Mouse (Mus musculus) layer of hippocampus, adult 11-12 months (tissue): ENCODE data around the gene Gm37240.

Experiments used
- DNase-seq: peaks from one replicate; pipeline ENCODE4 v3.0.0; 2022; ENCODE audit warnings: low spot score

Gm37240 gene

DNA sequence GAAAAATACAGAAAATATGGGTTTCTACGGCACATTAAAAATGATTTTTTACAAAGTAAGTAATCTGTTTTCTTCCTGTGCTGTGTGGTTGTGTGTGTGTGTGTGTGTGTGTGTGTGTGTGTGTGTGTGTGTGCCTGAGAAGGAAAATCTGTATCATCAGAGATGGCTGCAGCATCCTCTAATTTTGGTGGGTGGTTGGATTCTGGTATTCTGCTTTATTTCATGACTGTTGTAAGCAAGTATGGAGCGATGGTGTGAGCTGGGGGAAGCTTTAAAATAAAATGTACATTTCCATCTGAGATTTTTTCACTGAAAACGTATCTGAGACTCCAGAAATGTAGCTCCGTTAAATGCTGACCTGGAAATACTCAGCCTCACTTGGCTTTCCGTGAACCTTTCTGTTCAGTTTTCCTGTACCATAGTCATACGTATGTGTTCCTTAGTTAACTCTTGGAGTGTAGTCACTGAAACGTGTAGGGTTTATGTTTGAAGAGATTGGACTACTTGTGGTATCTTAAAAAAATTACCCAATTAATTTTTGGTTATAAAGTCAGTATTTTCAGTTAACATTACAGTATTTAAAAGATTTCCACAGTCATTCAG lies 934.6 kb downstream of the Gm37240 start:
- no peak for DNase-seq

DNA sequence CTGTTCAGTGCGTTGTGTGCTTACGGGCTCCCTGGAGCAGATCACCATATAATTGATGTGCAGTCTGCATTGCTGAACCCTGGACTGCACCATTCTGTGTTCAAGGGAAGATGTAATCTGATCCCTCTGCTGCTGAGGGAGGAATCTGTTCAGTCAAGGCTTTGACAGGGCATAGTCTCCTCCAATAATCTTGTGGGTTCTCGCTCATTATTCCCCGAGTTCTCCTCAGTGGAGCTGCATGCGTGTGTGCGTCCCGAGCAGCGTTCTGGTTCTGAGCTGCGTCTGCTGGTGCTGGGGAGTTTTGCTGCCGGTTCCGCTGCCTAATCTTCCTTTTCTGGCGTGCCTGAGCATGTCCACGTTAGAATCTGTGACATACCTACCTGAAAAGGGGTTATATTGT lies 935.2 kb downstream of the Gm37240 start:
- peak; percentile 74 for DNase-seq

- no peak for DNase-seq
Observed at GRCm38 (mm10) chr3:84951698-84952097, 935.6 kb downstream of the Gm37240 start.

DNA sequence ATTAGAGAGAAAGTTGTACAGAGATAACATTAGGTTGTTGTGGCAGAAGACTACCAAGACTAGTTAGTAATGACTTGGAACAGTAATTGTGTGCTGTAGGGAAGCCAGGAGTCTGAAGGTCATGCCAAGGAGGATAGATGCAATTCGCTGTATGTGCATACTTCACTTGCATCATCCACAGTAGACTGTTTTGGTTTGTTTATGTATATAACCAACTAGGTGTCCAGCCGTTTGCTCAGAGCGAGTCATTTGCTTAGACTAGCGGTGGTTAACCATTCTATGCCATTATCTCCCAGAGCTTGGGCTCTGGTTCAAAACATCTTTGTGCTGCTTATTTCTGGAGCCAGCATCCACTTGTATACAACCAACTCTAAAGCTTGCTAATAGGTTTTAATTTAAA lies 937.9 kb downstream of the Gm37240 start:
- DNase-seq, result no peak

- no peak for DNase-seq
Observed at GRCm38 (mm10) chr3:84946381-84946780, 940.9 kb downstream of the Gm37240 start.

DNA sequence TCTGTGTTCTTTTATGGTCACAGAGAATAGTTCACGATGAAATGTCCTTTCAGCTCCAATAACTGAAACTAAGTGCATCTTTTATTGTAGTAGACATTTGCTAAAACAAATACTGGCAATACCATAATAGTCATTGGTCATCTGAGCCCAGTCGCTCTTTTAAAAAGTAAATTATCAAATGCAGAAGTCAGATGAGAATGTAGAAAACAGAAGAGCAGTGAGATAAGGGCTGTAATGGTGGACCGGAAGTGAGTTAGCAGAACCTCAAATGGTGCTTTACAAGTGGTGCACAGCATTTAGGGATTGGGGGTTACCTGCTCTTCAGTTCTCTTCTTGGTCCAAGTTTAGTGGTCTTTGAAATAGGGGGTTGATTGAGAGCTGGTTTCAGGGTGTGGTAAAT lies 942.4 kb downstream of the Gm37240 start:
- no peak for DNase-seq

DNA sequence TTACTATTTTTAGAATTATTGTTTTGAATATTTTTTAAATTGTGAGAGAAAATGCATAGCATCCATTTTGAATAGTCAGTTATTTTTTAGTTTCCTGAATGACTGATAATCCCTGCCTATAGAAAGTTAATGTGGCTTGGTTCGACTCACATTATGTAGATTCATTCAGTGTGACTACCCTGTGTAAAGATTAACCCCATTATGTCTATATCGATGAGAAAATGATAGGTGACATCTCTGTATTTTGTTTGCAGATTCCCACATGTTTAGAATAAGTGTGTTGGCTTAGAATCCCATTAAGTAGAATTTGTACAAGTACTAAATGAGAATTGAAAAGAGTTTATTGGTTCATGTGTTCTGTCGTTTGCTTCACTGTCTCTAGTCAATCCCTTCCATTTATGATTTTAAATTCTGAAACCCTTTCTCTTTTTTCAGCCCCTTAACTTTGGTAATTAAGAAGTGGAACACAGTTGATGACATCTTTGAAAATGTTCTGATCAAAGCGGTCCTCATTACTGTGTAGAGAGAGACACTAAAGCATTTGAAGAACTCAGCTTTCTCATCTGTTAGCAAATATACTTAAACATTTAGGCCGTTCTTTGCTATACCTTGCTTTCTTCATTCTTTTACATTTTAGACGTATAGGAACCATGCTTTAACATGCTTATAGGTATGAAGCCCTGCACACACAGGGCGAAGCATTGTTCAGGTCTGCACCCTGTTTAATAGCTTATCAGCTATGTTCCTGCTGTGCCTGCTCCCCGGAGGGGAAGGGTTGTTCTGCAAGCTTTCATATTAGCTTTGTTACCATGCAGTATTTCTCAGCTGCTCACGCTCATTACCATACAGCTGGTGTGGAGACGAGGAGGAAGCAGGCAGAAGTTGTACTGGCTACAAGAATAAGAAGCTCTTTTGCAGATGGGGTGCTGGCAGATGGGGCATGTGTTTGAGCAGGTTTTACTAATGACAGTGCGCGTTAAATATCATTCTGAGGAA lies 949.7 kb downstream of the Gm37240 start:
- DNase-seq, result peak; percentile 57

DNA sequence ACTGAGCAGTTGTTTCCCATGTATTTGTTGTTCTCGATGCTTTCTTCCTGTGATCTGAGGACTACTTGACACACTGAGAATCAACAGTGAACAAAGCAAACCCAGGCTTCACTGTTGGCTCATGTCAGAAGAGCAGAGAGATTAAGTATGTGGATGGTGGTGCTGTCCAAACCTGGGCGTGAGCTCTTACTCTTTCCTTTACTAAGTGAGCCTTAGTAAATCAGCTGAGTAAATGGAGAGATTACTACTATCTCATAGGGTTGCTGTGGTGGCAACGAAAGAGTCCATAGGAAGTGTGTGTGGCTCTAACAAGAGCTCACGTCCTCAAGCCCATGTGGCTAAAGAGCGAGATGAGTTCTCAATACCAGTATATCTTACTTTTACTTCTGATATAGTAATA lies 950.4 kb downstream of the Gm37240 start:
- no peak for DNase-seq

DNA sequence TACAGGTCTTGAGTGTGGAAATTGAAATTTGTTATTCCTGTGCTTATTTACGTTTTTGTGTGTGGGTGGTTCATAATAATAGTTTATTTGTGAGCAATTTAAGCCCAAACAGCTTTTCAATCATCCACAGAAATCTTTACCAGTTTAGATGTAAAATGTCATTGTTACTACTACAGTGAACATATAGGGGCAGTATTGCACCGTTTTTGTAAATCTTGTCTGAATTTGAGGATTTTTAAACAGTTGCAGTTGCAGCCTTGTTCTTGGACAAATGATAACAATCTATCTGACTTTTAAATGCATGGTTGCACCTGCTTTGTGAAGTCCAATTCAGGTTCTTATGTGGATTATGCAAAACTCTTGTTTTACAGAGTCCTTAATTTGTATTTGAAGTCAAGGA lies 951.1 kb downstream of the Gm37240 start:
- no peak for DNase-seq

GRCm38 (mm10) chr3:84935729-84936128 lies 951.6 kb downstream of the Gm37240 start:
- DNase-seq, result no peak

DNA sequence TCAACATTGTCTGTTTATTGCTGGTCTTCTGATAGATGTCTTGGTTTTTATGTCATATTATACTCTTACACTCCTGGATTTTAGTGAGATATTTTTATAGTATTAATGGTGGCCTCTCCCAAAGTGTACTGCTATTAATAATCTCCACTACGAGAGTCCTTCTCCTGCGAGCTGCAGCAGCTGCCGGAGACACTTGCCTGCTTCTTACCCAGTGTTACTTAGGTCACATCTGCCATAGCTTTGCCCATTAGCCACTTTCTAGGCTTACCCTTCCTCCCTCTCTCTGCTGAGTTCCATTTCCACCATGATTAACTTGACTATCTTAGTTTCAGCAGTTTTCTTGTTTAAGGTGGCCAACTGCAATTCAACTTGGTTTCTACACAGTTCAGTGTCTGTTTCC lies 956.6 kb downstream of the Gm37240 start:
- DNase-seq, result no peak

DNA sequence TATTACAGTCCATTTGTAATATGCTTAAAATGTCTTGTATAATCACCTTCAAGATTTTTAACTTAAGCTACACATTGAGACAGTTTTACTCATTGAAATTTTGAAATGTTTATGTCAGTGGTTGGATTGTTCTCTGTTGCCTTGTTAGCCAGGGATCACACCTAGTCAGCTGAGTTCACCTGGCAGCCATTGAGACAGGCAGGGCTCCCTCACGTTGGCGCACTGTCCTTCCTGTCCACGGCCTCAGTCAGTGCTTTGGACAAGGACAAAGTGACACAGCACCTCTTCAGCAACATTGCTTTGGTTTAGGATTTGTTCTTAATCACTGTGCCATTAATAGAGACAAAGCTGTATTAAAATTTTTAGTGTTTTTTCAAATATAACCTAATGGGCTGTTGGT lies 958.1 kb downstream of the Gm37240 start:
- DNase-seq, result no peak

DNA sequence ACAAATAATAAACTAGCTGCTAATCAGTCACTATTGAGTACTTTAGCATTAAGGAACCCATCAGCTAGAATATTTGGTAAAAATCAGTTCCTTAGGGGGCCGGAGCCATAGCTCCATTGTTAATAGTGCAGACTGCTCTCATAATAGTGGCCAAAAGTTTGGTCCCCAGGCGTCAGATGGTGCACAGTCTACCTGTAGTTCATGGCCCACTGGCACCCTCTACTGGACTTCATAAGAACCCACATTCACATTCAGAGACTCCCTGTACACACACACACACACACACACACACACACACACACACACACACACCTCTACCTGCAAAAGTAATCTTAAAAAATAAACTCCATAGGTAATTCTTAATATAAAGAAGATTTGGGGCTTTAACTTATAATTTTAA lies 959.4 kb downstream of the Gm37240 start:
- no peak for DNase-seq

DNA sequence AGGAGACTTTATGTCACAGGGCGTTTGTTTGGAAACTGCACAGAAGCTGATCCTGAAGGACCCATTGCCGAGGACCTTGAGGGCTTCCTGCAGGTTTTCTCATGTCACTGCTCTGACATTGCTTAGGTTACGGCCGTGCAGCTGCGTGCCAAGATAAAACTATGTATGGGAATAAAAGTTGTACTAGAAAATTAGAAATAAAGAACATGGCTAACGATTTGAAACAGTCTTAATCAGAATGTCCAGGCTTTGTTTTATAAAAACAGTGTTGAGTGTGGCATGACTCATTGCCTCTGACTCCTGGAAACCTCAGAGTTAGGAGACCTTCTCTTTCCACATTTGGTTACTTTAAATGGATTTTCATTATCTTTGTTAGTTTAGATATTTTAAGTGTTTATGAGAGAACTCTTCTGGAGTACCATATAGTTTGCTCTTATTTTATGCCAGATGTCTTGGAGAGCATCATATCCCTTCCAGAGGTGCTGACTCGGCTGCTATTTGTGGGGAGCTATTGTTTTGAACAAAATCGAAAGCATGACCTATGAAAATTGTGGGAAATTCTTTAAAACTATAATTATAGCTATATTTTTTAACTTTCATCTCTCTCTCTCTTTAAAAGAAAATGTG lies 960.0 kb downstream of the Gm37240 start:
- DNase-seq, result no peak

DNA sequence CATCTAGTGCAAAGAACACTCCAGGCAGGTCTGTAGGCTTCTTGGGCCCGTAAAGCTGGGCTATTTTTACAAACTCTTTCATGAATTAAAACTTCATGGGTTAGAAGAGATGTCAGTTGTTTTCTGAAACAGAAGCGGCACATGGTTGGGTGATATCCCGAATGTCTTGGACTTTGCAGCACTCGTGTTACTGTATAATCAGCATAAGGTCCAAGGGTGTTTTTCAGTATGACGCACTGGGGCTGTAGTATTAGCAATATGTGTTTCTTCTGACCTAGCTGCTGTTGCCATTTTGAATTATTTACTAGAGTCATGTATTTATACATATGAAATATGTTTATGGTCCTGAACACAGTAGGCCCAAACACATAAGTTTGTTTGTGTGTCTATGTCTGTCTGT lies 961.2 kb downstream of the Gm37240 start:
- DNase-seq, result no peak

DNA sequence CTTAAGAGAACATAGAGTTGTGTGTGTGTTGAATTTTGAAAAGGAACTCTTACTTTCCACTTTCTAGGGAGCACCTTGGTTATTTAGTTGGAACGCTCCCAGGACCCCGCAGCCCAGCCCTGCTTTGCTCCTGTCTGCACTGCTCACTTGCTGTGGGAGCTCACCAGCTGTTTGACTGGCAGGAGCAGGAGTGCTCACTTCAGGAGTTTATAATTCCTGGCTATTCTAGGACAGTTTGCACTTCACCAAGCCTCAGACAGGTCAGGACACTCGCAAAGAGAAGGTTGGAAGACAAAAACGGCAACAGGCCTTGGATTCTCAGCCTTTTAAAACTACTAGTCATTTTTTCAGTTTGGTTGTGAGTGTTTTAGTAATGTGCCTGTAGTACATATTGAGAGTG lies 962.1 kb downstream of the Gm37240 start:
- DNase-seq, result no peak

GRCm38 (mm10) chr3:84923670-84924069 lies 963.6 kb downstream of the Gm37240 start:
- no peak for DNase-seq

- DNase-seq, result no peak
Observed at GRCm38 (mm10) chr3:84923256-84923655, 964.1 kb downstream of the Gm37240 start.

DNA sequence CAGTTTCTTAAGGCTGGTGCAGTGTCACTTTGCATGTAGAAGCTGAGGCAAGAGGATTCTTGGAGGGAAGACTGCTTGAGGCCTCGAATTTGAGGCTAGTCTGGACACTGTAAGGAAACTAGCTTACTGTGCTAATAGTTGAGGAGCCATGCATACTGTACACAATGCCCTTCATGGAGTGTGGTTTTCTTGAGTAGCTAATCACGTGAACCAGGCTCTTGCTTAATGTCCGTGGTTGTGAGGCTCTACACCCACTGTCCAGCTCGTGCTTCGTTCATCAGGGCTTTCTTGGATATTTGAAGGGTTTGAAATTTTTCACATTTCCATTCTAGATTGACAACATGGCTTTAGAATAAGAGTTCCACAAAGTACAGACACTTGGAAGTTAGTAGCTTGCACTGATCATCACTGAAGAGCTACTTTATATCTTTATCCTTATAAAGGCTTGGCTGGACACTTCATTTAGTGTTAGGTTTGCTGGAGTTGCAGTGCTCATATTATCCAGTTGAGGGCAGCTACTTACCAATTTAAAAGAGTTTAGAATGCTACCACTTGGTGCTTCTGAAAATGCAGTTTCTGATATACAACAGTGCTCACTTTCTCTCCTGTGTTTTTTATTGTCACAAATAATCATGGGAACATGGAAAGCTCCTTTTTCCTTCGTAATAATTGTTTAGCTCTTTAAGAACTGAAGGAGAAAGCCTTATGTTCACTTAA lies 965.5 kb downstream of the Gm37240 start:
- DNase-seq, result peak; percentile 64

GRCm38 (mm10) chr3:84917903-84918679 lies 969.2 kb downstream of the Gm37240 start:
- DNase-seq, result no peak

GRCm38 (mm10) chr3:84914284-84914683 lies 973.0 kb downstream of the Gm37240 start:
- DNase-seq, result no peak

DNA sequence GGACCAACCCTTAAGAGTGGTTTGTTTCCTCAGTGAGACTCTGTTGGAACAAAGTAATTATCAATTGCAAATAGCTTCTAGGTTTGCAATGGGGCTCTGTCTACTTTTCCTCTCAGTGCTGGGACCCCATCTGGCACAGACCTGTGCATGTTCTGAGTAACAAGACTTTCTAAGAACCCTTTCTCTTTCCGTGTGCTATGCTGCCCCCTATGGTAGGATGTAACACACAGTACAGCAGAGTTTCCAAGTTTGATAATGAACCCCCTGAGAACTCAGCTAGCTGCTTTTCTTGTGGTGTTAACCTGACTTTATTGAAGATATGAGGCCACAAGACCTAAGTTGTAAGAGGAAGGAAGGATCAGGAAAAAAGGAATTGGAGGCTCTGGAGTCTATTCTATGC lies 980.8 kb downstream of the Gm37240 start:
- peak; percentile 20 for DNase-seq
